Mouse (Mus musculus) C2C12 (cell line): ENCODE measurements around the gene Ly86.

Source experiments
- CTCF ChIP-seq: IDR thresholded peaks from one replicate; pipeline ENCODE4 v1.5.1; 2011; ENCODE audit not compliant: control insufficient read depth, insufficient read depth, insufficient read length
- FOSL1 ChIP-seq: IDR thresholded peaks from one replicate; pipeline ENCODE4 v1.8.0; 2011; ENCODE audit warnings: mild to moderate bottlenecking, low read length; ENCODE audit not compliant: poor library complexity, insufficient read depth, severe bottlenecking
- MAX ChIP-seq: IDR thresholded peaks from one replicate; pipeline ENCODE4 v1.6.1; 2011; ENCODE audit warnings: mild to moderate bottlenecking, control low read depth
- MYOD1 ChIP-seq: IDR thresholded peaks from one replicate; pipeline ENCODE4 v1.6.1; 2011; ENCODE audit warnings: low read depth; ENCODE audit not compliant: control insufficient read depth, insufficient read length
- USF1 ChIP-seq: IDR thresholded peaks from one replicate; pipeline ENCODE4 v1.6.1; 2011; ENCODE audit warnings: low read depth, mild to moderate bottlenecking, control low read depth, moderate library complexity

DNA sequence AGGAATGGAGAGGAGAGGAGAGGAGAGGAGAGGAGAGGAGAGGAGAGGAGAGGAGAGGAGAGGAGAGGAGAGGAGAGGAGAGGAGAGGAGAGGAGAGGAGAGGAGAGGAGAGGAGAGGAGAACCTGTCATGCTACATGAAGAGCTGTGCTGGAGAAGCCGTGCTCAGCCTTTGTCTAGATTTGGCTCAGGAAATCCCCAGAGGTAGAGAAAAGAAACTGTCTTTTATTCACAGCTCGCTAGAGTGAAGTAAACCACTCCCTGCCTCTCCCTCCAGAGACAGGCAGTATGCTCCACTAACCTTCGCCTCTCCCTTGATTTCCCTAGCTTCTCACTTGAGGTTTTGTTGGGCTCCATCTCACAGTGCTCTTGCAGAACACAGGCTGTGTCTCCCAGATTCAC is 57.4 kb downstream of the Ly86 start:
- TF ChIP-seq MAX (no peak), CTCF (no peak), FOSL1 (no peak), USF1 (no peak), MYOD1 (no peak)
